Mouse (Mus musculus) G1E (cell line): ENCODE measurements around the gene Rdh16f1.

Source experiments
- CTCF ChIP-seq: IDR thresholded peaks from 2 replicates; pipeline ENCODE4 v1.5.1; 2012; ENCODE audit warnings: low read depth, low read length, inconsistent platforms, mixed read lengths
- GATA1 ChIP-seq: IDR thresholded peaks from 2 replicates; pipeline ENCODE4 v1.6.1; 2012; ENCODE audit warnings: borderline replicate concordance, low read length, inconsistent platforms, mixed read lengths
- GATA2 ChIP-seq: IDR thresholded peaks from 2 replicates; pipeline ENCODE4 v1.6.1; 2012; ENCODE audit warnings: low read depth, low read length, inconsistent platforms, borderline replicate concordance
- POLR2AphosphoS5 ChIP-seq: IDR thresholded peaks from 2 replicates; pipeline ENCODE4 v1.6.1; 2012; ENCODE audit warnings: low read depth, low read length, inconsistent platforms; ENCODE audit not compliant: insufficient replicate concordance
- TAL1 ChIP-seq: conservative IDR thresholded peaks from 2 replicates; pipeline ENCODE4 v1.6.1; 2012; ENCODE audit warnings: low read depth, low read length, inconsistent platforms, mixed read lengths

- no peak for TF ChIP-seq CTCF
- TF ChIP-seq GATA1, result no peak
- no peak for TF ChIP-seq TAL1
- no peak for TF ChIP-seq GATA2
- no peak for TF ChIP-seq POLR2AphosphoS5
Observed at GRCm38 (mm10) chr10:127748847-127749612, 10.6 kb upstream of the Rdh16f1 start.
